Mouse (Mus musculus): ENCODE measurements around the gene Dkk2. TPM values are rescaled to one million over a fixed set of nuclear protein-coding genes. Genes with fewer than 3 reads are reported as not detected.
A peak's percentile ranks its signal among the peaks of the same experiment; 100 is the strongest.

The Dkk2 gene
- polyA plus RNA-seq, 1 experiment from 2014 or later = 0.48 TPM

DNA sequence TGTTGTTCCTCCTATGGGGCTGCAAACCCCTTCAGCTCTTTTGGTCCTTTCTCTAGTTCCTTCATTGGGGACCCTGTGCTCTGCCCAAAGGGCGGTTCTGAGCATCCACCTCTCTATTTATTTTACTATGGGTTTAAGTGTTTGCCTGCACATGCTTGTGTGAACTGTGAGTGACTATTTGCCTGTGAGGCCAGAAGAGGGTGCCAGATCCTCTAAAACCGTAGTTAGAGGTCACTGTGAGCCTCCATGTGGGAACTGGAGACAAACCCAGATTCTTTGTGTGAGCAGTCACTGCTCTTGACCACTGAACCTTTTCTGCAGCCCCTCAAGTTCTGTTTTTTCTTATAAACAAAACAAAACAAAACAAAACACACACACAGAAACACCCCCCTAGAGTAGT is 14.1 kb upstream of the Dkk2 start:
- no peak overlapping the region for H3K9ac ChIP-seq (replicated peaks; ENCODE audit: low read depth, low read length)
- no peaks in the 10 kb centered on the region for H3K4me1 ChIP-seq (ENCODE audit: control insufficient read depth, insufficient read depth, low read length)
- H3K27ac ChIP-seq (ENCODE audit: low read depth, low read length) = no peak overlapping the region
- 46% methylated on average over 2 of the region's 2 CpGs for WGBS
- no peak overlapping the region for H3K4me3 ChIP-seq (ENCODE audit: low read depth, low read length)
- no peaks in the 10 kb centered on the region for H3K27me3 ChIP-seq (ENCODE audit: control insufficient read depth, insufficient read depth, low read length)
- no peaks in the 10 kb centered on the region for H3K9me3 ChIP-seq (ENCODE audit: control insufficient read depth, low read length)
- no peak overlapping the region for H3K4me2 ChIP-seq (ENCODE audit: low read depth, low read length)
- no peaks in the 10 kb centered on the region for H3K36me3 ChIP-seq (ENCODE audit: control insufficient read depth, insufficient read depth, low read length)
- ATAC-seq (ENCODE audit: low read depth) = no peak

DNA sequence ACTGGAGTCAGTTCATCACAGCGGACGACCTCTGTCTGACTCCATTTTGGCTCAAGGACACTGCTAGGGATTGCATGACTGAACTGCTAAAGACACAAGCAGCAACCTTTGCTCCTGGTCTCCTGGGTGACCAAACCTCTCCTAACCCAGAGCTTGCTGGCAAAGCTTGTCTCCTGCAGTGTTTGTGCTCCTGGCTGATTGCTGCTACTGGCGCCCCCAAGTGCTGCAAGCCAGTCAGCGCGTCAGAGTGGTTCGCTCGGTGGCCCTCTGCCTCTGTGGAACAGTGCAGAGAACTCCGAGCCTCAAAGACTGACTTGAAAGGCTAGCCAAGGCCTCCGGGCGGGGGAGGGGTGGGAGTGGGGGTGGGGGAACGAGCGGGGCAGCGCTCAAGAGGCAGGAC is 1.1 kb upstream of the Dkk2 start:
- Histone ChIP-seq H3K4me3 (ENCODE audit: low read depth, low read length) (no peak overlapping the region), H3K4me1 (ENCODE audit: control insufficient read depth, insufficient read depth, low read length) (peaks cover 9% of the 10 kb centered on the region; the same call in 1 of the 2 replicates), H3K27ac (ENCODE audit: low read depth, low read length) (no peak overlapping the region), H3K9ac (replicated peaks; ENCODE audit: low read depth, low read length) (no peak overlapping the region), H3K9me3 (ENCODE audit: control insufficient read depth, low read length) (no peaks in the 10 kb centered on the region), H3K36me3 (ENCODE audit: control insufficient read depth, insufficient read depth, low read length) (no peaks in the 10 kb centered on the region), H3K4me2 (ENCODE audit: low read depth, low read length) (peak overlapping the region; percentile 92), H3K27me3 (ENCODE audit: control insufficient read depth, insufficient read depth, low read length) (peaks cover 15% of the 10 kb centered on the region)
- ATAC-seq (ENCODE audit: low read depth) = peak; percentile 75; the same call in 1 of the 2 replicates
- 3% methylated on average over 13 of the region's 13 CpGs for WGBS

DNA sequence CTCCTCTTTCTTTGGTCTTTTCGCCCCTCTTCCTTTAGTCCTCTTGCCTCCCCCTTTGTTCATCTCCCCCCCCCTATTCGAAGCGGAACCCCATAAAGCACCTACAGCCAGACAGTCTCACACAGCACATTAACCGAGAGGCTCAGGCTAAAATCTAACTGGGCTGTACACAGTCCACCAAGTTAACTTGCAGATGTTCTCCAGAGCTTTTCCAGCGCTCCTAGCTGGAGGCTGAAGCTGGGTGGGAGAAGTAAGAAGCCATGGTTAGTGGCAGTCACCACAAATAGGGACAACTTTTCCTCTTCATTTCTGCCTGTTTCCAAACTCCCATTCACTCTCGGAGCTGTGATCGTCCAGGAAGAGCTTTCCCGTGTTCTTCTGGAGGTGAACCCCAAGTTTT is 412 bp upstream of the Dkk2 start:
- H3K4me3 ChIP-seq (ENCODE audit: low read depth, low read length) = peak overlapping the region; percentile 38
- no peak overlapping the region for H3K27ac ChIP-seq (ENCODE audit: low read depth, low read length)
- peak overlapping the region; percentile 92 for H3K4me2 ChIP-seq (ENCODE audit: low read depth, low read length)
- peaks cover 9% of the 10 kb centered on the region; the same call in 1 of the 2 replicates for H3K4me1 ChIP-seq (ENCODE audit: control insufficient read depth, insufficient read depth, low read length)
- no peak overlapping the region for H3K9ac ChIP-seq (replicated peaks; ENCODE audit: low read depth, low read length)
- WGBS = under 1% methylated on average over 8 of the region's 8 CpGs
- peaks cover 15% of the 10 kb centered on the region for H3K27me3 ChIP-seq (ENCODE audit: control insufficient read depth, insufficient read depth, low read length)
- ATAC-seq (ENCODE audit: low read depth) = 0 out of 2 replicates have a peak, but pooled peaks have one; percentile 13
- H3K9me3 ChIP-seq (ENCODE audit: control insufficient read depth, low read length) = no peaks in the 10 kb centered on the region
- H3K36me3 ChIP-seq (ENCODE audit: control insufficient read depth, insufficient read depth, low read length) = no peaks in the 10 kb centered on the region

DNA sequence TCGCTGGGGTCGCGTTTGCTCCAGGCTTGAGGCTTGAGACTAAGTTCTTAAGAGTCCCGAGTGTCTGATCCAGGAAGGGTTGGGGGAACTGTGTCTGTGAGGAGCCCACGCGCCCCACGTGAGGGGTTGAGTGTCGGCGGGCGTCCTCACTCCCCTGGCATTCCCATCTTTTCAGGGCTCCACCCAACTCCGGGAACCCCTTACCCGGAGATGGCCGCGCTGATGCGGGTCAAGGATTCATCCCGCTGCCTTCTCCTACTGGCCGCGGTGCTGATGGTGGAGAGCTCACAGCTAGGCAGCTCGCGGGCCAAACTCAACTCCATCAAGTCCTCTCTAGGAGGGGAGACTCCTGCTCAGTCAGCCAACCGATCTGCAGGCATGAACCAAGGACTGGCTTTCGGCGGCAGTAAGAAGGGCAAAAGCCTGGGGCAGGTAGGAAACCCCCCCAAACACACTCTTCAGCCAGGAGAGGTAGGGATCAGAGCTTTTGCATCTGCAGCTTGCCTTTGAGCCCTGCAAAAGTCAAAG is 795 bp downstream of the Dkk2 start:
- Histone ChIP-seq H3K27ac (ENCODE audit: low read depth, low read length) (no peak overlapping the region), H3K27me3 (ENCODE audit: control insufficient read depth, insufficient read depth, low read length) (peaks cover 15% of the 10 kb centered on the region), H3K9ac (replicated peaks; ENCODE audit: low read depth, low read length) (no peak overlapping the region; the same call in 1 of the 2 replicates), H3K9me3 (ENCODE audit: control insufficient read depth, low read length) (no peaks in the 10 kb centered on the region), H3K4me1 (ENCODE audit: control insufficient read depth, insufficient read depth, low read length) (peaks cover 9% of the 10 kb centered on the region; the same call in 1 of the 2 replicates), H3K36me3 (ENCODE audit: control insufficient read depth, insufficient read depth, low read length) (no peaks in the 10 kb centered on the region), H3K4me2 (ENCODE audit: low read depth, low read length) (peak overlapping the region; percentile 92), H3K4me3 (ENCODE audit: low read depth, low read length) (peak overlapping the region; percentile 38)
- 0 out of 2 replicates have a peak, but pooled peaks have one; percentile 13 for ATAC-seq (ENCODE audit: low read depth)
- WGBS = under 1% methylated on average over 23 of the region's 23 CpGs

DNA sequence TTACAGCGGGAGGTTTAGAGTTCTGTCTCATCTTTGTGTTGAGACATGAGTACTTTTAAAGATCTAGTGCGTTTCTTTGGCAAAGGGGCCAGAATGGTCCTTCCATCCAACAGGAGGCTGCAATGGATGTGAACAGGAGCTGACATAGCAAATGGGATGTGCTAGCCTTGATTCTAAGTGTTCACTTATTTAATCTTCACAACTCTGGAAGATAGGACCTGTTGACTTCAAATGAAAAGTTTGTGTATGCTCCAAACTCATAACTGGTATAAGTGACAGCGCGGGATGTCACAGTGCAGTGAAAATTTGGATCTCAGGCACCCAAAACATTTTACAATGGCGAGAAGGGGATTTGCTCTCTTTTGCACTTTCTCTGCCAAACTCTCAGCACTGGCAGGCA is 1.4 kb downstream of the Dkk2 start:
- H3K36me3 ChIP-seq (ENCODE audit: control insufficient read depth, insufficient read depth, low read length) = no peaks in the 10 kb centered on the region
- H3K4me2 ChIP-seq (ENCODE audit: low read depth, low read length) = peak overlapping the region; percentile 92
- no peak overlapping the region for H3K9ac ChIP-seq (replicated peaks; ENCODE audit: low read depth, low read length)
- H3K4me3 ChIP-seq (ENCODE audit: low read depth, low read length) = peak overlapping the region; percentile 38
- H3K27me3 ChIP-seq (ENCODE audit: control insufficient read depth, insufficient read depth, low read length) = peaks cover 15% of the 10 kb centered on the region
- no peaks in the 10 kb centered on the region for H3K9me3 ChIP-seq (ENCODE audit: control insufficient read depth, low read length)
- 24% methylated on average over 5 of the region's 5 CpGs for WGBS
- ATAC-seq (ENCODE audit: low read depth) = no peak
- H3K4me1 ChIP-seq (ENCODE audit: control insufficient read depth, insufficient read depth, low read length) = peaks cover 9% of the 10 kb centered on the region; the same call in 1 of the 2 replicates
- no peak overlapping the region for H3K27ac ChIP-seq (ENCODE audit: low read depth, low read length)

DNA sequence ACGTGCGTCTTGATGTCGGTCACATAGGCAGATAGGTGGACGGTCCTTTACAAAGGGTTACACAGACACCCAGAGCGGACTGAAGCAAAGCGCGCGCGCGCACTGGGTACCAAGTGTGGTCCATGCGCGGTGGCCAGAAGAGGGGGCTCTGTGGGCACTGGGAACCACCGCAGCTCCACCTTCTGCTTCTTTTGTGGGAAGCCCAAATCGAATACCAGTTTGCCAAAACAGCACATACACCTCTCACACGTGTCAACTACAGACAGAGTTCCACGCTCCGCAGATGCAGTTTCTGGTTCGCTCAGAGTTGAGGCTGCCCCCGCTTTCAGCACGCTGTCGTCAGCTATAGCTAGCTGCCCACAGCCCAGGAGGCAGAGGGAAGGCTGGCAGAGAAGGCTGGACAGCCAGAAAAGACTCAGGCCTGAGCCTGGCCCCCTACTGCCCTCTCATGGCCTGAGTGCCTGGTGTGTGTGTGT is 2.0 kb downstream of the Dkk2 start:
- H3K4me2 ChIP-seq (ENCODE audit: low read depth, low read length) = peak overlapping the region; percentile 61
- peak; percentile 79 for ATAC-seq (ENCODE audit: low read depth)
- H3K36me3 ChIP-seq (ENCODE audit: control insufficient read depth, insufficient read depth, low read length) = no peaks in the 10 kb centered on the region
- peaks cover 9% of the 10 kb centered on the region; the same call in 1 of the 2 replicates for H3K4me1 ChIP-seq (ENCODE audit: control insufficient read depth, insufficient read depth, low read length)
- peaks cover 15% of the 10 kb centered on the region for H3K27me3 ChIP-seq (ENCODE audit: control insufficient read depth, insufficient read depth, low read length)
- no peaks in the 10 kb centered on the region for H3K9me3 ChIP-seq (ENCODE audit: control insufficient read depth, low read length)
- WGBS = under 1% methylated on average over 21 of the region's 21 CpGs
- no peak overlapping the region for H3K27ac ChIP-seq (ENCODE audit: low read depth, low read length)
- H3K4me3 ChIP-seq (ENCODE audit: low read depth, low read length) = peak overlapping the region; percentile 38
- peak overlapping the region; percentile 0; the same call in 1 of the 2 replicates for H3K9ac ChIP-seq (replicated peaks; ENCODE audit: low read depth, low read length)

DNA sequence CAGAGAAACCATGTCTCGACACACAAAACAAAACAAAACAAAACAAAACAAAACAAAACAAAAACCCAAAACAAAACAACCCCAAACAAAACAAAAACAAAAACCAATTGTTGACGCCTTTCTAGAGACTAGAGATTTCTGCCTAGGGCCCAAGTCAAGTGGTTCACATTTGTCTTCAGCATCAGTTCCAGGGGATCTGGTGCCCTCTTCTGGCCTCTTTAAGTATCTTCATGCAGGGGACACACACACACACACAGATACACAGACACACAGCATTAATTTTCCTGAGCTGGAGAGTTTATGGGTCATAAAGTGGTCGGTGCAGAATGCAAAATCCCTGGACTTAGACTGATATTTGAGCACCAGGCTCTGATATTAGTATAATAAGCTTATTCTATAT is 7.9 kb downstream of the Dkk2 start:
- Histone ChIP-seq H3K27me3 (ENCODE audit: control insufficient read depth, insufficient read depth, low read length) (no peaks in the 10 kb centered on the region), H3K4me2 (ENCODE audit: low read depth, low read length) (no peak overlapping the region), H3K36me3 (ENCODE audit: control insufficient read depth, insufficient read depth, low read length) (no peaks in the 10 kb centered on the region), H3K4me1 (ENCODE audit: control insufficient read depth, insufficient read depth, low read length) (no peaks in the 10 kb centered on the region), H3K27ac (ENCODE audit: low read depth, low read length) (no peak overlapping the region), H3K9me3 (ENCODE audit: control insufficient read depth, low read length) (no peaks in the 10 kb centered on the region), H3K4me3 (ENCODE audit: low read depth, low read length) (no peak overlapping the region), H3K9ac (replicated peaks; ENCODE audit: low read depth, low read length) (no peak overlapping the region)
- no peak for ATAC-seq (ENCODE audit: low read depth)
- 93% methylated on average over 3 of the region's 3 CpGs for WGBS

DNA sequence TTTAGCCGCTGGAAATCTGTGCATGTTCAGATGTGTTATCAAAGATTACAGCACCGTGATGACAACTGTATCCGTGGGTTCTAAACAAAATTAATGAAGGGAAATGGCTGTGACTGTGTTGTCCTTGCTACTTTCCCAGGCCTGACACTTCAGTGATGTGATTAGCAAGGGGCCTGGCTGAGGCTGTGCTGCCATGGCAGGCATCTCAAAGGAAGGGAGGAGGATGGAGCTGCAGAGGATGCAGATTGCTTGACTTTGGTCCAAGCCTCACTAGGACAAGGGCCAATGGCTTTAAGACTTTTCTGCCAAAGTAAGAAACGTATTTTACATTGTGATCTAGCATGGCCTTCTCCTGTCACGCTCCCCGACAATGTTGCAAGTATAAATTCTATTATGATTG is 11.2 kb downstream of the Dkk2 start:
- ATAC-seq (ENCODE audit: low read depth) = no peak

DNA sequence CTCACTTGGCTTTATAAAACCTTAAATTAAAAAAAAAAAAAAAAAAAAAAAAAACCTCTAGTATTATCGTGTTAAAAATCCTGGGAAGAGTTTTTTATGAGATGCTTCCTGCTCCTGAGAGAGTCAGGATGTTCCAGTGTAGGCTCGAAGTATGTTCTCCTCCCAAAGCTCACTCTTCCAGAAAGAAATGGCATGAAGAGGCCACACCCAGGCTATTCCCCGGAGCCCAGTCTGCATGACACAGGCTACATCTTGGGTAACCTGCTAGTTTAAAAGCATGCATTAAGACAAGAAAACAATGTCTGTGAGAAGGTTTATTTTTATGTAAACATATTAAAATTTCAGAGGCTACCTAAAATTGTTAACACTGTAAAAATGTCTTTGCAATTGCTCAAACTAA is 15.7 kb downstream of the Dkk2 start:
- Histone ChIP-seq H3K4me2 (ENCODE audit: low read depth, low read length) (no peak overlapping the region), H3K4me3 (ENCODE audit: low read depth, low read length) (no peak overlapping the region), H3K4me1 (ENCODE audit: control insufficient read depth, insufficient read depth, low read length) (no peaks in the 10 kb centered on the region), H3K9me3 (ENCODE audit: control insufficient read depth, low read length) (no peaks in the 10 kb centered on the region), H3K27ac (ENCODE audit: low read depth, low read length) (no peak overlapping the region), H3K27me3 (ENCODE audit: control insufficient read depth, insufficient read depth, low read length) (no peaks in the 10 kb centered on the region), H3K36me3 (ENCODE audit: control insufficient read depth, insufficient read depth, low read length) (no peaks in the 10 kb centered on the region), H3K9ac (replicated peaks; ENCODE audit: low read depth, low read length) (no peak overlapping the region)
- ATAC-seq (ENCODE audit: low read depth) = no peak
- 81% methylated on average over 3 of the region's 3 CpGs for WGBS

More for the DNA sequence above, 11.2 kb downstream of the Dkk2 start:
- no peaks in the 10 kb centered on the region for H3K9me3 ChIP-seq (ENCODE audit: control insufficient read depth, low read length)
- whole genome bisulfite sequencing = 85% methylated on average over 6 of the region's 6 CpGs
- H3K4me2 ChIP-seq (ENCODE audit: low read depth, low read length) = no peak overlapping the region
- H3K4me1 ChIP-seq (ENCODE audit: control insufficient read depth, insufficient read depth, low read length) = no peaks in the 10 kb centered on the region
- H3K27me3 ChIP-seq (ENCODE audit: control insufficient read depth, insufficient read depth, low read length) = no peaks in the 10 kb centered on the region
- H3K36me3 ChIP-seq (ENCODE audit: control insufficient read depth, insufficient read depth, low read length) = no peaks in the 10 kb centered on the region
- H3K27ac ChIP-seq (ENCODE audit: low read depth, low read length) = no peak overlapping the region
- H3K4me3 ChIP-seq (ENCODE audit: low read depth, low read length) = no peak overlapping the region
- no peak overlapping the region for H3K9ac ChIP-seq (replicated peaks; ENCODE audit: low read depth, low read length)

Measured in neural tube, embryonic 14.5 days (tissue).